Comparison of ENCODE assay signal across 12 mouse cellular contexts in genomic region chr11:65126566-65126965, GRCm38 (mm10). TPM values are rescaled to one million over a fixed set of nuclear protein-coding genes. Genes with fewer than 3 reads are reported as not detected.
DNase-seq lines count a peak whose midpoint lies in the region; ATAC-seq lines count a peak whose summit lies in the region.
"Had no signal": no experiment of that assay in that cellular context is flagged by ENCODE, and none has a peak within 500 bp of the region (broad histone marks: within the 10 kb centered on the region; RNA-seq: fewer than 3 reads in every experiment).

No protein-coding gene starts in this region.

- 0 out of 2 replicates have a peak overlapping the region, but pooled peaks have one; percentile 8 for H3K9ac ChIP-seq in heart, embryonic 12.5 days
- peak overlapping the region; percentile 44 for H3K9ac ChIP-seq in kidney, embryonic 16.5 days (replicated peaks; ENCODE audit: low read length)
- H3K9ac ChIP-seq in midbrain, embryonic 16.5 days (ENCODE audit: low read depth, low read length): no peak overlapping the region
- H3K9ac ChIP-seq: lung, embryonic 14.5 days had no signal

- no peak overlapping the region for H3K4me3 ChIP-seq in heart, embryonic 12.5 days
- H3K4me3 ChIP-seq in kidney, embryonic 16.5 days (ENCODE audit: low read length): no peak overlapping the region
- no peak overlapping the region for H3K4me3 ChIP-seq in midbrain, embryonic 16.5 days (ENCODE audit: low read depth, low read length)
- H3K4me3 ChIP-seq: heart, adult 2 months had no signal

- no peaks in the 10 kb centered on the region for H3K27me3 ChIP-seq in heart, embryonic 12.5 days (replicated peaks)
- no peaks in the 10 kb centered on the region for H3K27me3 ChIP-seq in kidney, embryonic 16.5 days (ENCODE audit: insufficient read depth, low read length)
- H3K27me3 ChIP-seq in midbrain, embryonic 16.5 days (ENCODE audit: control insufficient read depth, insufficient read depth, low read depth, low read length): no peaks in the 10 kb centered on the region

- 70% methylated on average over 9 of the region's 9 CpGs for whole genome bisulfite sequencing in heart, embryonic 12.5 days
- 37% methylated on average over 9 of the region's 9 CpGs for WGBS in kidney, embryonic 16.5 days
- 56% methylated on average over 9 of the region's 9 CpGs for WGBS in midbrain, embryonic 16.5 days

- H3K4me2 ChIP-seq in heart, embryonic 12.5 days: no peak overlapping the region
- no peak overlapping the region for H3K4me2 ChIP-seq in kidney, embryonic 16.5 days (replicated peaks; ENCODE audit: low read depth, low read length)
- H3K4me2 ChIP-seq in midbrain, embryonic 16.5 days (ENCODE audit: low read length): no peak overlapping the region
- H3K4me2 ChIP-seq: lung, embryonic 14.5 days had no signal

- intact Hi-C loops in heart, postnatal 10 days (cut with DNase I): no loop called here

- no peaks in the 10 kb centered on the region for H3K9me3 ChIP-seq in heart, embryonic 12.5 days (replicated peaks)
- no peaks in the 10 kb centered on the region for H3K9me3 ChIP-seq in kidney, embryonic 16.5 days (ENCODE audit: low read length)
- 0 out of 2 replicates have a peak, but pooled peaks cover 2% of the 10 kb centered on the region for H3K9me3 ChIP-seq in midbrain, embryonic 16.5 days (replicated peaks; ENCODE audit: control insufficient read depth, low read length, poor library complexity, severe bottlenecking)

- H3K27ac ChIP-seq in heart, embryonic 12.5 days (ENCODE audit: poor library complexity, severe bottlenecking): no peak overlapping the region
- H3K27ac ChIP-seq in kidney, embryonic 16.5 days (ENCODE audit: low read length): peak overlapping the region; percentile 80
- H3K27ac ChIP-seq in midbrain, embryonic 16.5 days (ENCODE audit: low read length): peak overlapping the region; percentile 29; the same call in 1 of the 2 replicates
- H3K27ac ChIP-seq: heart, adult 2 months had no signal

- DNase-seq in heart, postnatal 10 days: no peak
- DNase-seq in cerebellum, postnatal 25 days: peak; percentile 49 to 67
- no peak for DNase-seq in adrenal gland, adult 18-20 months (ENCODE audit: low spot score in 2 of 2)
- no peak for DNase-seq in lung, postnatal 10 days
- DNase-seq: heart, adult 2 months; lung, embryonic 14.5 days had no signal

- ATAC-seq in heart, embryonic 12.5 days (ENCODE audit: insufficient number of reproducible peaks, low FRiP score): no peak
- peak; percentile 84 for ATAC-seq in kidney, embryonic 16.5 days (ENCODE audit: low FRiP score, low TSS enrichment)
- no peak for ATAC-seq in midbrain, embryonic 16.5 days
- ATAC-seq in CD4-positive, CD25-positive, alpha-beta regulatory T cell, adult 4 months: no peak

- H3K4me1 ChIP-seq in heart, embryonic 12.5 days (replicated peaks): peaks cover 38% of the 10 kb centered on the region
- peaks cover 30% of the 10 kb centered on the region for H3K4me1 ChIP-seq in kidney, embryonic 16.5 days (ENCODE audit: insufficient read depth, low read length)
- peaks cover 5% of the 10 kb centered on the region for H3K4me1 ChIP-seq in midbrain, embryonic 16.5 days (ENCODE audit: control insufficient read depth, insufficient read depth, low read length)

- no peaks in the 10 kb centered on the region for H3K36me3 ChIP-seq in heart, embryonic 12.5 days
- no peaks in the 10 kb centered on the region for H3K36me3 ChIP-seq in kidney, embryonic 16.5 days (ENCODE audit: insufficient read depth, low read length)
- no peaks in the 10 kb centered on the region for H3K36me3 ChIP-seq in midbrain, embryonic 16.5 days (ENCODE audit: control insufficient read depth, insufficient read depth, low read length)

RNA-seq across cellular contexts. Expression of gene 1700086D15Rik, which starts 33.1 kb away (rescaled TPM):
- 0.15 and 0.18 TPM in 2 replicates for polyA plus RNA-seq in heart, embryonic 12.5 days (2016; fragmentation: Nextera tagmentation; extraction: Ambion mirVana)
- under 1 TPM; 0.32 to 0.41 TPM for total RNA-seq in heart, postnatal 10 days (2021)
- polyA plus RNA-seq in kidney, embryonic 16.5 days (2015; fragmentation: Nextera tagmentation; extraction: Ambion mirVana): 0.17 TPM in 1 of 2 replicates, not detected in the other
- 0.32 TPM in 1 of 2 replicates, not detected in the other for polyA plus RNA-seq in midbrain, embryonic 16.5 days (2015; fragmentation: Nextera tagmentation; extraction: Ambion mirVana)
- total RNA-seq in adrenal gland, adult 18-20 months (2021): under 1 TPM in 1 of 2 experiments, not detected in 1; 0.64 TPM
- not detected for polyA plus RNA-seq in CD4-positive, CD25-positive, alpha-beta regulatory T cell, adult 4 months (2017; shearing (Covaris generic))
- total RNA-seq: MEL had no signal
- polyA plus RNA-seq: heart, adult 2 months; spleen, adult 2 months had no signal

RNA-seq across cellular contexts. Expression of gene Arhgap44, which starts 36.2 kb away (rescaled TPM):
- 13.3 and 15.5 TPM in 2 replicates for polyA plus RNA-seq in heart, embryonic 12.5 days (2016; fragmentation: Nextera tagmentation; extraction: Ambion mirVana)
- 10 to 100 TPM; 18.3 to 21.0 TPM for total RNA-seq in heart, postnatal 10 days (2021)
- polyA plus RNA-seq in kidney, embryonic 16.5 days (2015; fragmentation: Nextera tagmentation; extraction: Ambion mirVana): 7.1 and 7.4 TPM in 2 replicates
- polyA plus RNA-seq in midbrain, embryonic 16.5 days (2015; fragmentation: Nextera tagmentation; extraction: Ambion mirVana): 17.1 and 19.9 TPM in 2 replicates
- 10 to 100 TPM in 1 of 2 experiments, 1 to 10 TPM in 1; 8.5 to 11.1 TPM for total RNA-seq in adrenal gland, adult 18-20 months (2021)
- under 1 TPM; 0.29 to 0.31 TPM for polyA plus RNA-seq in CD4-positive, CD25-positive, alpha-beta regulatory T cell, adult 4 months (2017; shearing (Covaris generic))
- total RNA-seq: MEL had no signal

Comparison
In these comparisons a context has a peak if more than half of its experiments do, and no peak if none do; other contexts are left out.
1. DNase-seq: peak in cerebellum, postnatal 25 days (2 of 2); none in heart, postnatal 10 days (0 of 2), adrenal gland, adult 18-20 months (0 of 2) and lung, postnatal 10 days (single experiment).